Mouse (Mus musculus) macrophage (primary cell): ENCODE data around the gene Tmem234. TPM values are rescaled to one million over a fixed set of nuclear protein-coding genes. Genes with fewer than 3 reads are reported as not detected.

Source experiments
- H3K27ac ChIP-seq: fragments of 350-480 bp; formaldehyde crosslinking; 2 replicates; pipeline ENCODE4 v1.9.0; 2021
- H3K36me3 ChIP-seq: fragments of 350-480 bp; formaldehyde crosslinking; 2 replicates; pipeline ENCODE4 v1.9.0; 2021; ENCODE audit errors: inconsistent target
- H3K4me3 ChIP-seq: fragments of 350-480 bp; formaldehyde crosslinking; 2 replicates; pipeline ENCODE4 v1.9.0; 2021; ENCODE audit errors: inconsistent target
- H3K79me2 ChIP-seq: fragments of 350-480 bp; formaldehyde crosslinking; 2 replicates; pipeline ENCODE4 v1.9.0; 2021; ENCODE audit errors: inconsistent target
- WGBS: methylation state at CpG from one replicate; pipeline ENCODE4 v1.1.7; 2026; ENCODE audit warnings: inconsistent platforms; ENCODE audit not compliant: missing documents; 5-methylcytosine and 5-hydroxymethylcytosine counted together
- polyA plus RNA-seq: library from polyadenylated mRNA; stranded (reverse); fragments of 250-400 nt; gene quantifications from 3 replicates; pipeline ENCODE4 v1.2.4, GENCODE M21; 2018; ENCODE audit warnings: inconsistent platforms

Gene Tmem234
- polyA plus RNA-seq, 1 experiment from 2014 or later, result 91.3 TPM

GRCm38 (mm10) chr4:129608426-129609025 lies 8.1 kb downstream of the Tmem234 start:
- H3K36me3 ChIP-seq, result peaks cover 49% of the 10 kb centered on the region
- peaks cover 14% of the 10 kb centered on the region for H3K79me2 ChIP-seq
- WGBS, result 46% methylated on average over 7 of the region's 7 CpGs
- H3K27ac ChIP-seq, result no peak overlapping the region
- H3K4me3 ChIP-seq, result no peak overlapping the region

GRCm38 (mm10) chr4:129609139-129609631 lies 8.7 kb downstream of the Tmem234 start:
- Histone ChIP-seq H3K36me3 (peaks cover 42% of the 10 kb centered on the region), H3K27ac (no peak overlapping the region)

GRCm38 (mm10) chr4:129610026-129610425 lies 9.6 kb downstream of the Tmem234 start:
- 100% methylated on average over 4 of the region's 4 CpGs for whole genome bisulfite sequencing
- H3K36me3 ChIP-seq, result peaks cover 34% of the 10 kb centered on the region
- no peak overlapping the region for H3K4me3 ChIP-seq
- no peak overlapping the region for H3K27ac ChIP-seq
- H3K79me2 ChIP-seq, result no peaks in the 10 kb centered on the region

More at GRCm38 (mm10) chr4:129609139-129609631, 8.7 kb downstream of the Tmem234 start:
- Histone ChIP-seq H3K4me3 (no peak overlapping the region), H3K79me2 (peaks cover 7% of the 10 kb centered on the region; the same call in 1 of the 2 replicates)
- WGBS, result 75% methylated on average over 12 of the region's 12 CpGs

- Histone ChIP-seq H3K79me2 (no peaks in the 10 kb centered on the region), H3K27ac (no peak overlapping the region), H3K4me3 (no peak overlapping the region), H3K36me3 (peaks cover 30% of the 10 kb centered on the region; the same call in 1 of the 2 replicates)
- WGBS, result 85% methylated on average over 4 of the region's 4 CpGs
These were observed 10.0 kb downstream of the Tmem234 start for GRCm38 (mm10) chr4:129610472-129610871.

GRCm38 (mm10) chr4:129614093-129614492 lies 13.6 kb downstream of the Tmem234 start, which contains the start of gene Dcdc2b:
TSS of gene Dcdc2b (minus strand) at chr4:129614257.
- Histone ChIP-seq H3K27ac (no peak within 1 kb of the TSS), H3K4me3 (no peak within 1 kb of the TSS), H3K36me3 (peaks cover 25% of the 10 kb centered on the region; the same call in 1 of the 2 replicates), H3K79me2 (peaks cover 7% of the 10 kb centered on the region; the same call in 1 of the 2 replicates)
- 99% methylated on average over 6 of the region's 6 CpGs for WGBS

GRCm38 (mm10) chr4:129615801-129616290 lies 15.4 kb downstream of the Tmem234 start:
- 91% methylated on average over 9 of the region's 9 CpGs for WGBS
- Histone ChIP-seq H3K4me3 (no peak overlapping the region), H3K36me3 (peaks cover 16% of the 10 kb centered on the region; the same call in 1 of the 2 replicates), H3K79me2 (peaks cover 7% of the 10 kb centered on the region; the same call in 1 of the 2 replicates), H3K27ac (no peak overlapping the region)

- Histone ChIP-seq H3K27ac (no peak overlapping the region), H3K4me3 (no peak overlapping the region), H3K36me3 (peaks cover 16% of the 10 kb centered on the region; the same call in 1 of the 2 replicates), H3K79me2 (peaks cover 7% of the 10 kb centered on the region; the same call in 1 of the 2 replicates)
- WGBS, result 94% methylated on average over 3 of the region's 3 CpGs
These were observed 16.2 kb downstream of the Tmem234 start for GRCm38 (mm10) chr4:129616631-129617030.

GRCm38 (mm10) chr4:129617121-129617641 lies 16.7 kb downstream of the Tmem234 start:
- 95% methylated on average over 6 of the region's 7 CpGs for WGBS
- Histone ChIP-seq H3K4me3 (no peak overlapping the region), H3K79me2 (peaks cover 13% of the 10 kb centered on the region; the same call in 1 of the 2 replicates), H3K36me3 (peaks cover 16% of the 10 kb centered on the region; the same call in 1 of the 2 replicates), H3K27ac (no peak overlapping the region)

GRCm38 (mm10) chr4:129618031-129618430 lies 17.6 kb downstream of the Tmem234 start:
- Histone ChIP-seq H3K27ac (peak overlapping the region; percentile 65), H3K36me3 (peaks cover 16% of the 10 kb centered on the region; the same call in 1 of the 2 replicates), H3K4me3 (peak overlapping the region; percentile 94), H3K79me2 (peaks cover 21% of the 10 kb centered on the region)
- WGBS, result 95% methylated on average over 5 of the region's 5 CpGs

GRCm38 (mm10) chr4:129618786-129619691 lies 18.6 kb downstream of the Tmem234 start, which contains the start of gene Iqcc:
TSS of gene Iqcc (minus strand) at chr4:129619099.
- 3% methylated on average over 40 of the region's 44 CpGs for WGBS
- Histone ChIP-seq H3K36me3 (peaks cover 16% of the 10 kb centered on the region; the same call in 1 of the 2 replicates), H3K79me2 (peaks cover 24% of the 10 kb centered on the region), H3K27ac (peak within 1 kb of the TSS; percentile 65), H3K4me3 (peak within 1 kb of the TSS; percentile 94)

GRCm38 (mm10) chr4:129620419-129621282 lies 20.2 kb downstream of the Tmem234 start:
- no peak overlapping the region for H3K4me3 ChIP-seq
- H3K27ac ChIP-seq, result no peak overlapping the region
- peaks cover 16% of the 10 kb centered on the region; the same call in 1 of the 2 replicates for H3K36me3 ChIP-seq
- peaks cover 24% of the 10 kb centered on the region for H3K79me2 ChIP-seq
- 95% methylated on average over 11 of the region's 11 CpGs for WGBS

GRCm38 (mm10) chr4:129621283-129621841 lies 20.9 kb downstream of the Tmem234 start:
- H3K4me3 ChIP-seq, result no peak overlapping the region
- WGBS, result 84% methylated on average over 8 of the region's 8 CpGs
- H3K36me3 ChIP-seq, result peaks cover 10% of the 10 kb centered on the region; the same call in 1 of the 2 replicates
- H3K27ac ChIP-seq, result no peak overlapping the region
- peaks cover 24% of the 10 kb centered on the region for H3K79me2 ChIP-seq
